Mouse (Mus musculus) spleen, adult 2 months (tissue): ENCODE results near the gene Acadsb.

ENCODE experiments used
- CTCF ChIP-seq: fragments of 200-500 bp; IDR thresholded peaks from 2 replicates; pipeline ENCODE4 v1.5.1; 2011; ENCODE audit warnings: mild to moderate bottlenecking, inconsistent platforms; ENCODE audit not compliant: insufficient read depth, insufficient read length, insufficient replicate concordance; ENCODE audit errors: extremely low read depth
- POLR2A ChIP-seq: fragments of 200-500 bp; IDR thresholded peaks from 2 replicates; pipeline ENCODE4 v1.6.1; 2011; ENCODE audit warnings: low read depth, low read length, inconsistent platforms

DNA sequence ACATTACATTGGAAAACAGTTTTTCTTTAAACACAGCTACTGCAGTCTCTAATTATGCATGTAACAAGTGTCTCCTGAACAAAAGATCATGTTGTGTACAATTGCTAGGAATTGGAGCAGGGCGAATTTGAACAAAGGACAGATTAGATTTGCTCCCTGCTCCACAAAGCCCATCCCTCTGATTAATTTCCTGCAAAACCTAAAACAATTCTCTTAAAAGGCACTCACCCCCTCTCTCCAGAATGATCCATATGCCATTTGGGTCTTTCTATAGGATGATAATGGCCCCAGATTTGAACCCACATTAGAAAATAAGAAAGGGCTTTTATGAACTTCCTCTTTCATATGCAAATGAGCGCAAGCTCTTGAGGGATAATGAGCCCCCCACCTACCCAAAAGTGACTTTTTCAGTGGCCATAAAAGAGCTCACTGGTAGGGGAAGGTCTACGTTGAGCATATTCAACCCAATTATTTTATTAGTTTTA, 54.8 kb downstream of the Acadsb start:
- TF ChIP-seq CTCF = no peak
- TF ChIP-seq POLR2A = no peak
